Mouse (Mus musculus): ENCODE measurements around the gene Gnb3.

Gene Gnb3

DNA sequence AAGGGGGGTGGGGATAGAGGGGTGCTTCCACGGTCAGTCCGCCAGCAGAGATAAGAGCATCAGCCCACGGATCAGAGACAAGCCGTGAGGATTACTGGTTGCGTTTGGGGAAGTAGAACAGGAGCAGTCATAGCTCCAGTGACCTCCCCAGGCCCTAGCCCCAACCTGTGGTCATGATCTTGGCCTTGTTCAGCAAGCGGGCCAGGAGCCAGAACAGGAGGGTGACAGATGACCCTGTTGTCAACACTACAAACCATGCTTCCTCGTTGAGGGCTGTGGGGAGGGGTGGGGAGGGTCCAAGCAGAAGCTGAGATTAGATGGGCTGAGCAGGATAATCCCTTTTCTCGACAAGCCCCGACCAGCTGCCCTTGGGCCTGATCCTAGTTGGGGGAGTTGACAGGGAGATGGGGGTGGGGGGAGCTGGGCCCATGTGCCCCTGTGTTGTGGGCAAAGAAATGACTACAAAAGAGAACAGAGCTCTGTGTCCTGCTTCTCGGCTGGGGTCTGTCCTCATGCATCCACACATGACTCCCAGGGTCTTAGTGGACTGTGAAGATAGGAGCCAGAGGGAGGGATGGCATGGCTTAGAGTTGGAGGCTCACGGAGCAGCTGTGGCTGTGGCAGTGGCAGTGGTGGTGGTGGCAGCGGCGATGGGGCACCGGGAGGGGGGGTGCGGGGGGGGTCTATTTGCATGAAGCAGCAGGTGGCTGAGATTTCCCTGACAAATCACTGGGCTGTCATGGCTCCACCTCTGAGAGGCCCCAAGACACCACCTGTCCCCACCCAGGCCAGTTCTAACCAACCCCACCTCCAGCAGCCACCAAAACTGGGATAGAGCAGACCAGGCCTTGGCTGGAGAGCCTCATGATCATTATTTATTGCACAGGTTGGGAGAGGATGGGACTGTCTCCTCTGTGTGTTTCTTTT is at the start of gene Gnb3:
Gene Gnb3 (minus strand): TSS at position 35 of the 927 bp plus-strand sequence.
- DNase-seq (ENCODE audit: low read depth), result no peak

DNA sequence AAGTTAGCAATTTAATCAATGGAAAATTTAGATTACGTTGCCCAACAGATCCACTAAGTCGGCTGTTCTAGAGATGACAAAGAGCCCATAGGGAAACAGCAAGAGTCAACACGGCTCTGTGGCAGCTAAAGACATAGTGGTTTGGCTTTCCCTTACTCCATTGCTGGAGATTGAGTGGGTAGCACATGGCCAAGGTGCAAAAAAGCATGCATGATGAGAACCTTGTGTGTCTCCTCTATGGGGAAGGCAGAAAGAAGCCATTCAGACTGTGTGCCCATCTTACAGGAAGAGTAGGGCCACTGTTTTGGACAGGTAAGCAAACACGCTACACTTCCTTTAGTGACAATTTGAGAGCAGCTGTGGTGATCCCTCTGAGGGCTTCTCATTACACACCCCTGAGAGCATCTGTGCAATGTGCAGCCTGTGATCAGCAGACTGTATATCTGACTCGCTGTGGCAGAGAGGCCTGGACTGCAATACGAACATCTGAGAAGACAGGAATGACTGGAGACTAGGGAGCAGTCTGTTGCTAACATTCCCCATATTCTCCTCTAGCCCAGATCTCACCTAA is 48.6 kb upstream of the Gnb3 start:
- no peak for DNase-seq (ENCODE audit: low read depth)

DNA sequence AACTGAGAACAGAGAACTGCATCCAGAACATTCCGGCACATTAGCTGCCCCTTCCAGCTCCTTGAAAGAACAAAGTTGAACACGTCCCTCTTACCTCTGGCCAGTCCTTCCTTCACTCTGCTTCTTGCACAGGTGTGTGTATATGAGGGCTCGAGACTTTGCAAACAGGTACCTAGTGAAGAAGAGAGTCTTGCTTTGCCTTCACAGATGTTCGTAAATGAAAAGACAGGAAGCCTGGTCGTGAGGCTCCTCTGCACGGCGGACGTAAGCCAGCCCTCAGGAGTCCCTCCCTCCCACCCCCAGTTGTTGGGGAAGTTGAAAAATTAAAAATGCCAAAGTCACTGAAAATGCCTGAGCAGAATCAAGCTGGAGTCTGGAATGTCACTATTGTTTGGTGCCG is 47.9 kb upstream of the Gnb3 start, which contains the start of gene Cd4:
Gene Cd4 (minus strand): TSS at position 236 of the 400 bp plus-strand sequence.
- no peak for DNase-seq (ENCODE audit: low read depth)

GRCm38 (mm10) chr6:124885956-124886381 is 45.9 kb upstream of the Gnb3 start:
- no peak for DNase-seq (ENCODE audit: low read depth)

GRCm38 (mm10) chr6:124884714-124885500 is 44.8 kb upstream of the Gnb3 start:
- DNase-seq (ENCODE audit: low read depth), result no peak

DNA sequence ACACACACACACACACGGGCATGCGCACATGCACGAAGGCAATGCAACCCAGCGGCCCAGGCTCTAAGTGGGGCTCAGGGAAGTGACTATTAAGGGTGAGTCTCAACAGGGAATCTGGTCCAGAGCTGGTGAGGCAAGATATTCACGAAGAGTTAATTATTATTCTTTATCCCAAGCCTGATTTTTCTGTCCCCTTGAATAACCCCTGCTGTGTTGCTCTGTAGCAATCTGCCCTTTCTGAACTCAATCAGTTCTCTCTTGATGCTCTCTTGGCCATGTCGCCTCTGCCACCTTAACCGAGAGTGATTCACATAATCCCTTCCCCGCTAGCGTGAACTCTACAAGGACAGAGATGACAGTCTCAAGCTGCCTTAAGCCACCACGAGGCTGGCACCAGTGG is 43.3 kb upstream of the Gnb3 start:
- no peak for DNase-seq (ENCODE audit: low read depth)

DNA sequence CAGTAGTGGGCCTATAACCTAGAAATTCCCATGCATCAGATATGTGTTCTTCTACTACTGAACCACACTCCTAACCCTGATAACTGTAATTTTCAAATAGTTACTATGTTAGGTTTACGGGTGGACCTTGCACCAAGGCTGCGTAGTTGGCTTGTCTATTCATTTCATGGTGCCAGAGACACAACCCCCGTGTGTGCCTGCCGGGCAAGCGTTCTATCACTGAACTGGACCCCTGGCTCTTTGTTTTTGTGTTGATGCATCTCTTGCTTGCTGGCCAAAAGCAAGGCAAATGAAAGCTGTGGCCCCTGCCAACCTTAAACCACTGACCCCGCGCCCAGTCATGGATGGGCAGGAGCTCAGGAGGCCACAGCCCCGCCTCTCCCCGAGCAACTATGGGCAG is 41.7 kb upstream of the Gnb3 start:
- no peak for DNase-seq (ENCODE audit: low read depth)

- DNase-seq (ENCODE audit: low read depth), result no peak
These were observed 39.3 kb upstream of the Gnb3 start for GRCm38 (mm10) chr6:124879390-124879789.

GRCm38 (mm10) chr6:124874348-124874747 is 34.3 kb upstream of the Gnb3 start:
- no peak for DNase-seq (ENCODE audit: low read depth)

DNA sequence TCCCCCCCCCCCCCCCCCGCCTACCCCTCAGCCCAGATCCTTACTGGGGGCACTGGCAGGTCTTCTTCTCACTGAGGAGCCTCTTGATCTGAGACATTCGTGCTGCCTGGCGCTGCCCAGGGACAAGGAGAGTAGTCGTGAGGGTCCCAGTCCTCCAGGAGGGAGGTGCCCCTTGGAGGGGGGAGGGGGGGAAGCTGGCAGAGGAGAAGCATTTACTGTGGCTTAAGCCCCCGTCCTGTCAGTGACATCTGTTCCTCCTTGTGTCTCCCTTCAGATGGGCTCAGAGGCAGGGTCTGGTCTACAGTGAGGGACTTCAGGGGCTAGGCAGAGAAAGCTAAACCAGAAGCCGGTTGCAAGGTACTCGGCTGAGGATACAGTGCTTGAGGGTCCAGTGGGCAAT is 26.5 kb upstream of the Gnb3 start:
- DNase-seq (ENCODE audit: low read depth), result no peak

DNA sequence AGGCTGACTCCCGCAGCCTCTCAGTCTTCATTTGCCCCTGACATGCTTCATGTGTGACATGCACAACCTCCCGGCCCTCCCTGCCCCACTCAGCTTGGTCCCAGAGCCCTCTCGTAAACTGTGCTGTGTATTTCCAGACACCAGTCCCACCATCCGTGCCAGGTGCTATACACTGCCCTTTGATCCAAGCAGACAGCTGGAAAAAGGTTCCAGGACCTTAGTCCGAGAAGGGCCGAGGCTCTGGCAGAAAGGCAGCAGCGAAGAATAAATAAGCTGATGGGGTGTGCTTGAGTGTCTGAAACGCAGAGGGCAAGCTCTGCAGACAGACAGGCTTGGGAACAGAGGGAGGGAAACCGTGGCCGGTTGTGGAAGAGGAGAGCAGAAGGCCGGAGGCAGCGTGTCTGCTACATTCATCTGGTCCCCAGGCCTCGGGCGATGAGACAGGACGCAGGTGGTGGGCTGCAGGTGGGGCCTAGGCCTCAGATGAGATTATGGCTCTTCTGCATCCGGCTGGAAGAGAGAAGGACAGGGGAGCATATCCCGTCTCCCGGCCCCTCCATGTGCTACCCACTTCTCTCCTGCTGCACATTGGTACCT is 25.8 kb upstream of the Gnb3 start:
- no peak for DNase-seq (ENCODE audit: low read depth)

DNA sequence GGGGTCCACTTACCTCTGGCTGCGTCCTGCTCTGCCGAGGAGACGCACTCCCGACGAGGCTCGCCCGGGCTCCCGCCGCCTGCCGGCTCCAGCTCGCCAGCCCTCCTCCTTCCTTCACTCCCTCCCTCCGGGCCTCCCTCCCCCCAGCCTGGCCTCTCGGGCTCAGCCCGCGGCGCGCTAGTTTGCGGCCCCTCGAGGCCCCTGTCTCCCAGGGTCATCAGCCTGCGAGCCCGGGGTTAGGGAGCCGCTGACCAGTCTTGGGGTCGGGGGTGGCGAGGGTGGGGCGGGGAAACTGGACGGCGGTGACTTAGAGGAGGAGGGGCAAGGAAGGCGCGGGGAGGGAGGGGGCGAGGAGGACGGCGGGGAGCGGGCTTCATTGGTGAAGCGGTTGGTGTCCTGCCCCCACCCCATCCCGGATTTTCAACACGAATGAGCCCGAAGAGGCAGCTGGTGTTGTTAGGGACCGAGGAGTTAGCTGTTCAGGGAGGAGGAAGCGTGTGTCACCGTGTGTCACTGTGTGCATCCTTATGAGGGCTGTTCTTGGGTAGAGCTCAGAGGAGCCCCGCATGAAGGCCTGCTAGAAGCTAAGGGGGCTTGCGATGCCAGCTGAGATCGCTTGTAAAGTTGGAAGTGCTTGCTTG is 23.7 kb upstream of the Gnb3 start, which contains the start of gene Gpr162:
Gene Gpr162 (minus strand): TSS at position 326 of the 641 bp plus-strand sequence.
- DNase-seq (ENCODE audit: low read depth), result no peak

- no peak for DNase-seq (ENCODE audit: low read depth)
These were observed 23.1 kb upstream of the Gnb3 start for GRCm38 (mm10) chr6:124863125-124863657.

GRCm38 (mm10) chr6:124862406-124863124 is 22.5 kb upstream of the Gnb3 start:
- no peak for DNase-seq (ENCODE audit: low read depth)

DNA sequence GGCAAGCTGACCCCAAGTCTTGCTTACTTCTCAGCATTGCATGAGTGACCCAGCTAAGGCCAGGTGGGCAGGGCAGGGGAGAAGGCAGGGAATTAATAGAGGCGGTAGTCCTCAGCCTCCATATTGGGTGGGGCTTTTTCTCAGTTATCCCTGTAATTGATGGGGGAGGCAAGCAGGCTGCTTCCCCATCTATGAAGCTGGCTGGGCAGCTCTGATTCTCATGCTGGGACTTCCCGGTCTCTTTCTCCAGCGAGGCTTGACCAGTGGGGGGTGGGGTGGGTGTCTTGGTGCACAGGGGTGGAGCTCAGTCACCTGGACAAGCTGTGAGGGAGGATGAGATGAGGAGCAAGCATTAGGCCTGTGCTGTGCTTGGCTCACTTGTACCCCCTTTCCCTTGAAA is 21.7 kb upstream of the Gnb3 start:
- DNase-seq (ENCODE audit: low read depth), result no peak

- DNase-seq (ENCODE audit: low read depth), result no peak
These were observed 21.2 kb upstream of the Gnb3 start for GRCm38 (mm10) chr6:124861266-124861665.

DNA sequence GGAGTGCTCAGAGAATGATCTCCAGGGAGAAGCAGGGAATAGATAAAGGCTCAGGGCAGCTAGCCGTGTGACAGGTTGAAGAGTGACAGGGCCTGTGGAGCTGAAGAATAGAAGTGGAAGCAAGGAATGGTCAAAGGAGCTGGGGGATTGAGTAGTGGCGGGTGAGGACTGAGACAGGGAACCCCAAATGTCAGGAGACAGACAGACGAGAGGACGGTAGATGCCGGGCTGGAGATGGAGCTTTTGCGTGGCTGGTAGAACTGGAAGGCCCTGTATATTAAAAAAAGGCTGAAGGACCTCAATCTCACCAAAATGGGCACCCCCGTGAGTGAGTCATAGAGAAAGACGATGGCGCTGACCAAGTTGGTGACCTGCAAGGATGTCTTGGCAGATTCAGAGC is 20.4 kb upstream of the Gnb3 start:
- DNase-seq (ENCODE audit: low read depth), result no peak

- DNase-seq (ENCODE audit: low read depth), result peak; percentile 53
These were observed 19.6 kb upstream of the Gnb3 start for GRCm38 (mm10) chr6:124859725-124860124.

GRCm38 (mm10) chr6:124858561-124859318 is 18.7 kb upstream of the Gnb3 start:
- DNase-seq (ENCODE audit: low read depth), result no peak

Measured in fibroblast of lung, adult 2 months (primary cell).